In genomic region chr13:32868233-32868632, GRCm38 (mm10) we compare ENCODE assay signal across 13 mouse cellular contexts. TPM values are rescaled to one million over a fixed set of nuclear protein-coding genes. Genes with fewer than 3 reads are reported as not detected.
"Had no signal": no experiment of that assay in that cellular context is flagged by ENCODE, and none has a peak within 500 bp of the region (broad histone marks: within the 10 kb centered on the region; RNA-seq: fewer than 3 reads in every experiment).

No protein-coding gene starts in this region.

RNA-seq across cellular contexts. Expression of gene Serpinb1c, which starts 29.8 kb away (rescaled TPM):
- total RNA-seq: megakaryocyte-erythroid progenitor cell, adult 5-6 weeks had no signal
- polyA plus RNA-seq: liver, embryonic 16.5 days; lung, embryonic 14.5 days; lung, embryonic 16.5 days; midbrain, embryonic 10.5 days; midbrain, embryonic 12.5 days; midbrain, embryonic 14.5 days; midbrain, embryonic 16.5 days; neural tube, embryonic 12.5 days; small intestine, adult 2 months; stomach, embryonic 14.5 days; stomach, embryonic 16.5 days; thymus, postnatal 0 days had no signal
